Mouse (Mus musculus): ENCODE data around the gene Gm3411.
"Not testable (repeated sequence)": the region's sequence is repeated elsewhere in the genome, so short reads cannot be mapped to it uniquely, and the experiment has no call there.

GRCm38 (mm10) chr14:6219192-6219591 lies 67.9 kb downstream of the Gm3411 start, which contains the start of gene Gm21560:
- TF ChIP-seq POLR2A (IDR thresholded peaks at IDR 0.05; ENCODE audit: borderline replicate concordance, insufficient read depth, low read length); CTCF (IDR thresholded peaks at IDR 0.05; ENCODE audit: borderline replicate concordance, insufficient read depth, low read depth, low read length): not testable (repeated sequence)
